Comparison of ENCODE assay signal across 9 mouse cellular contexts in genomic region chr9:114775272-114775671, GRCm38 (mm10). TPM values are rescaled to one million over a fixed set of nuclear protein-coding genes. Genes with fewer than 3 reads are reported as not detected.
DNase-seq lines count a peak whose midpoint lies in the region; ATAC-seq and TF ChIP-seq lines count a peak whose summit lies in the region.
"Had no signal": no experiment of that assay in that cellular context is flagged by ENCODE, and none has a peak within 500 bp of the region (broad histone marks: within the 10 kb centered on the region; RNA-seq: fewer than 3 reads in every experiment).

No protein-coding gene starts in this region.

- peaks cover 48% of the 10 kb centered on the region for H3K4me1 ChIP-seq in liver, embryonic 12.5 days
- H3K4me1 ChIP-seq in forebrain, embryonic 16.5 days (replicated peaks; ENCODE audit: control insufficient read depth, insufficient read depth, low read length) = 0 out of 2 replicates have a peak, but pooled peaks cover 2% of the 10 kb centered on the region

- WGBS in liver, embryonic 12.5 days (ENCODE audit: insufficient replicate concordance) = 50% methylated on average over 4 of the region's 4 CpGs
- WGBS in forebrain, embryonic 16.5 days = 68% methylated on average over 4 of the region's 4 CpGs

- H3K9me3 ChIP-seq in liver, embryonic 12.5 days (replicated peaks) = no peaks in the 10 kb centered on the region
- H3K9me3 ChIP-seq in forebrain, embryonic 16.5 days (ENCODE audit: control insufficient read depth, low read length) = no peaks in the 10 kb centered on the region; the same call in 1 of the 2 replicates

- H3K9ac ChIP-seq in liver, embryonic 12.5 days = no peak overlapping the region
- no peak overlapping the region for H3K9ac ChIP-seq in forebrain, embryonic 16.5 days (replicated peaks; ENCODE audit: low read depth, low read length)

- no peak for TF ChIP-seq CTCF in brain, embryonic 14.5 days (IDR thresholded peaks at IDR 0.05; ENCODE audit: borderline replicate concordance, extremely low read depth, insufficient read depth, insufficient read length)

- no peak for TF ChIP-seq POLR2A in brain, embryonic 14.5 days (IDR thresholded peaks at IDR 0.05; ENCODE audit: borderline replicate concordance, extremely low read depth, insufficient read depth, insufficient read length, poor library complexity, severe bottlenecking)

- no peak for ATAC-seq in liver, embryonic 12.5 days
- peak; percentile 59 for ATAC-seq in forebrain, embryonic 16.5 days

- peaks cover 31% of the 10 kb centered on the region for H3K36me3 ChIP-seq in liver, embryonic 12.5 days
- no peaks in the 10 kb centered on the region for H3K36me3 ChIP-seq in forebrain, embryonic 16.5 days (ENCODE audit: control insufficient read depth, insufficient read depth)

- DNase-seq in liver = peak; percentile 16
- peak; percentile 56 for DNase-seq in brain, embryonic 14.5 days (ENCODE audit: low read depth)
- DNase-seq in heart, postnatal 36 days = peak; percentile 38 to 46
- DNase-seq in thymus, adult 18-20 months = peak; percentile 50 to 60
- DNase-seq in T-cell, adult 2 months (ENCODE audit: low spot score) = no peak
- no peak for DNase-seq in c-Kit-positive CD71-positive TER-119-positive erythroid progenitor cells, embryonic 14.5 days (ENCODE audit: low spot score)

- peaks cover 8% of the 10 kb centered on the region for H3K27me3 ChIP-seq in liver, embryonic 12.5 days (replicated peaks)
- H3K27me3 ChIP-seq in forebrain, embryonic 16.5 days (replicated peaks; ENCODE audit: control insufficient read depth, insufficient read depth, low read length) = no peaks in the 10 kb centered on the region

- H3K4me3 ChIP-seq in liver, embryonic 12.5 days = no peak overlapping the region
- H3K4me3 ChIP-seq in forebrain, embryonic 16.5 days (replicated peaks; ENCODE audit: low read length) = no peak overlapping the region
- H3K4me3 ChIP-seq: layer of hippocampus, adult 2 months had no signal

- no peak overlapping the region; the same call in 1 of the 2 replicates for H3K4me2 ChIP-seq in liver, embryonic 12.5 days
- H3K4me2 ChIP-seq in forebrain, embryonic 16.5 days (ENCODE audit: low read length) = no peak overlapping the region

- no peak overlapping the region for H3K27ac ChIP-seq in liver, embryonic 12.5 days
- H3K27ac ChIP-seq in forebrain, embryonic 16.5 days (ENCODE audit: low read length) = no peak overlapping the region
- H3K27ac ChIP-seq: layer of hippocampus, adult 2 months had no signal

- intact Hi-C loops in heart, postnatal 36 days (cut with DNase I) = no loop called here

RNA-seq across cellular contexts. Expression of gene Cmtm7, which starts 6.4 kb away (rescaled TPM):
- 69.9 and 70.4 TPM in 2 replicates for polyA plus RNA-seq in liver, embryonic 12.5 days (2016; fragmentation: Nextera tagmentation; extraction: Ambion mirVana)
- polyA plus RNA-seq in brain, embryonic 14.5 days (2012; rRNA removed) = 17.5 and 22.9 TPM in 2 replicates
- 13.9 and 14.6 TPM in 2 replicates for polyA plus RNA-seq in forebrain, embryonic 16.5 days (2015; fragmentation: Nextera tagmentation; extraction: Ambion mirVana)
- total RNA-seq in heart, postnatal 36 days (2021) = 10 to 100 TPM; 12.0 to 15.0 TPM

RNA-seq across cellular contexts. Expression of gene Cmtm6, which starts 44.4 kb away (rescaled TPM):
- 26.0 and 29.1 TPM in 2 replicates for polyA plus RNA-seq in liver, embryonic 12.5 days (2016; fragmentation: Nextera tagmentation; extraction: Ambion mirVana)
- polyA plus RNA-seq in brain, embryonic 14.5 days (2012; rRNA removed) = 14.0 and 14.2 TPM in 2 replicates
- polyA plus RNA-seq in forebrain, embryonic 16.5 days (2015; fragmentation: Nextera tagmentation; extraction: Ambion mirVana) = 23.2 and 30.2 TPM in 2 replicates
- 10 to 100 TPM; 22.3 to 22.4 TPM for total RNA-seq in heart, postnatal 36 days (2021)

Comparison
In these comparisons a context has a peak if more than half of its experiments do, and no peak if none do; other contexts are left out.
1. DNase-seq: peak in liver (single experiment), brain, embryonic 14.5 days (single experiment), heart, postnatal 36 days (2 of 2) and thymus, adult 18-20 months (2 of 2); none in T-cell, adult 2 months (single experiment) and c-Kit-positive CD71-positive TER-119-positive erythroid progenitor cells, embryonic 14.5 days (single experiment).